Mouse (Mus musculus): ENCODE data around the gene Atg13. TPM values are rescaled to one million over a fixed set of nuclear protein-coding genes. Genes with fewer than 3 reads are reported as not detected.

Gene Atg13
- total and polyA plus RNA-seq, 2 experiments from 2014 or later, result 28.9 to 29.8 TPM

DNA sequence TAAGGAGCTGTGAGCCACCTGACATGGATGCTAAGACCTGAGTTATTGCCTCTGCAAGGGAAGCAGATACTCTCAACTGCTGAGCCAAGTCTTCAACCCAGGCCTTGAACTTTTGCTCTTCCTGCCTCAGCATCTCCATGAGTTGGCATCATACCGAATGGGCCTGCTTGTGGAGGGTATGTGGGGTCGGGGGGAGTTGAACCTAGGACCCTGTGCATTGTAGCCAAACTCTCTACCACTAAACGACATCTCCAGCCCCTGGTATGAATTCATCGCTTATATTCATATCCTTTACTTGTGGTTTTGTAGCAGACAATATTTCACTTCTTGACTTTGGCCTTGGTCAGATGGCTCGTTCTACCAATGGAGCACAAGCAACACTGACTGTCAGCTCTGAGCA is 78.5 kb downstream of the Atg13 start:
- TF ChIP-seq CTCF (IDR thresholded peaks at IDR 0.05; ENCODE audit: low read depth), result no peak
- WGBS, result 89% methylated on average over 5 of the region's 5 CpGs
- no peaks in the 10 kb centered on the region for H3K36me3 ChIP-seq (ENCODE audit: insufficient read depth)

DNA sequence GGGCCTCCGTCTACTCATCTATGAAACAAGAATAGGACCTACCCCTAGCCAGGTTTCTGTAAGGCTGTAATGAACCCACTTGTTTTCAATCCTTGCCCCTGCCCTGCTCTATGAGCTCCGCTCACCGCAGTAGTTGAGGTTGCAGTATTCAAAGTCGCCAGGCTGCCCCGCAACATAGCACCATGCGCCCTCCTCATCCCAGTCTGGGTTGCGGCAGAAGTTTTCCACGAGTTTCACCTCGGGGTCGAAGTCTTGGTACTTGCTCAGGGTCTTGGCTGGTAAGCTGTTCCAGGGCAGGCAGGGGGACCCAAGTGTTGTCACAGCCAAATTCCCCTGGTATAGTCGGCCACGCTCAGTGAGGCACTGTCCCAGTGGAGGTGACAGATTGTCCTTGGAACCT is 80.0 kb downstream of the Atg13 start:
- no peak for TF ChIP-seq CTCF (IDR thresholded peaks at IDR 0.05; ENCODE audit: low read depth)

More for the DNA sequence above, 78.5 kb downstream of the Atg13 start:
- no peak for ATAC-seq
- DNase-seq, result no peak
- H3K9me3 ChIP-seq (ENCODE audit: low read length), result no peaks in the 10 kb centered on the region
- H3K4me2 ChIP-seq (ENCODE audit: low read depth), result no peak overlapping the region
- no peak overlapping the region for H3K9ac ChIP-seq
- no peaks in the 10 kb centered on the region for H3K4me1 ChIP-seq (ENCODE audit: insufficient read depth)
- no peak overlapping the region for H3K27ac ChIP-seq (ENCODE audit: low read depth, low read length)
- H3K4me3 ChIP-seq (ENCODE audit: low read depth, low read length), result no peak overlapping the region
- H3K27me3 ChIP-seq (ENCODE audit: insufficient read depth, low read length), result no peaks in the 10 kb centered on the region

GRCm38 (mm10) chr2:91629682-91630081 is 80.7 kb downstream of the Atg13 start:
- DNase-seq, result no peak
- ATAC-seq, result no peak
- WGBS, result 86% methylated on average over 18 of the region's 18 CpGs
- no peak overlapping the region for H3K4me2 ChIP-seq (ENCODE audit: low read depth)
- no peaks in the 10 kb centered on the region for H3K4me1 ChIP-seq (ENCODE audit: insufficient read depth)
- H3K27me3 ChIP-seq (ENCODE audit: insufficient read depth, low read length), result no peaks in the 10 kb centered on the region
- 0 out of 2 replicates have a peak, but pooled peaks cover 6% of the 10 kb centered on the region for H3K36me3 ChIP-seq (ENCODE audit: insufficient read depth)
- H3K27ac ChIP-seq (ENCODE audit: low read depth, low read length), result no peak overlapping the region
- H3K9ac ChIP-seq, result no peak overlapping the region
- H3K4me3 ChIP-seq (ENCODE audit: low read depth, low read length), result no peak overlapping the region
- no peaks in the 10 kb centered on the region for H3K9me3 ChIP-seq (ENCODE audit: low read length)
- TF ChIP-seq CTCF (IDR thresholded peaks at IDR 0.05; ENCODE audit: low read depth), result no peak

More for the DNA sequence above, 80.0 kb downstream of the Atg13 start:
- ATAC-seq, result no peak
- no peak for DNase-seq
- no peak overlapping the region for H3K4me3 ChIP-seq (ENCODE audit: low read depth, low read length)
- H3K27ac ChIP-seq (ENCODE audit: low read depth, low read length), result no peak overlapping the region
- H3K9ac ChIP-seq, result no peak overlapping the region
- H3K4me1 ChIP-seq (ENCODE audit: insufficient read depth), result no peaks in the 10 kb centered on the region
- no peak overlapping the region for H3K4me2 ChIP-seq (ENCODE audit: low read depth)
- no peaks in the 10 kb centered on the region for H3K27me3 ChIP-seq (ENCODE audit: insufficient read depth, low read length)
- whole genome bisulfite sequencing, result 92% methylated on average over 12 of the region's 12 CpGs
- no peaks in the 10 kb centered on the region for H3K9me3 ChIP-seq (ENCODE audit: low read length)
- H3K36me3 ChIP-seq (ENCODE audit: insufficient read depth), result 0 out of 2 replicates have a peak, but pooled peaks cover 4% of the 10 kb centered on the region

GRCm38 (mm10) chr2:91628171-91628570 is 82.2 kb downstream of the Atg13 start:
- ATAC-seq (no peak), DNase-seq (no peak)
- H3K27ac ChIP-seq (ENCODE audit: low read depth, low read length), result no peak overlapping the region
- no peak for TF ChIP-seq CTCF (IDR thresholded peaks at IDR 0.05; ENCODE audit: low read depth)
- H3K9ac ChIP-seq, result no peak overlapping the region
- 91% methylated on average over 8 of the region's 8 CpGs for WGBS
- H3K9me3 ChIP-seq (ENCODE audit: low read length), result no peaks in the 10 kb centered on the region
- H3K27me3 ChIP-seq (ENCODE audit: insufficient read depth, low read length), result no peaks in the 10 kb centered on the region
- no peaks in the 10 kb centered on the region for H3K4me1 ChIP-seq (ENCODE audit: insufficient read depth)
- H3K4me2 ChIP-seq (ENCODE audit: low read depth), result no peak overlapping the region
- H3K36me3 ChIP-seq (ENCODE audit: insufficient read depth), result 0 out of 2 replicates have a peak, but pooled peaks cover 11% of the 10 kb centered on the region
- no peak overlapping the region for H3K4me3 ChIP-seq (ENCODE audit: low read depth, low read length)

GRCm38 (mm10) chr2:91627486-91627885 is 82.9 kb downstream of the Atg13 start:
- no peak overlapping the region for H3K4me2 ChIP-seq (ENCODE audit: low read depth)
- no peak overlapping the region for H3K27ac ChIP-seq (ENCODE audit: low read depth, low read length)
- H3K4me1 ChIP-seq (ENCODE audit: insufficient read depth), result no peaks in the 10 kb centered on the region
- 74% methylated on average over 5 of the region's 5 CpGs for WGBS
- H3K9me3 ChIP-seq (ENCODE audit: low read length), result no peaks in the 10 kb centered on the region
- no peak for ATAC-seq
- H3K36me3 ChIP-seq (ENCODE audit: insufficient read depth), result peaks cover 13% of the 10 kb centered on the region
- H3K27me3 ChIP-seq (ENCODE audit: insufficient read depth, low read length), result no peaks in the 10 kb centered on the region
- no peak overlapping the region for H3K4me3 ChIP-seq (ENCODE audit: low read depth, low read length)
- no peak for DNase-seq
- no peak overlapping the region for H3K9ac ChIP-seq
- no peak for TF ChIP-seq CTCF (IDR thresholded peaks at IDR 0.05; ENCODE audit: low read depth)

Other genes starting within 250 kb of the Atg13 start
- 119 and 142 TPM in 2 replicates for gene Ckap5, start 183.8 kb downstream of the Atg13 start, total RNA-seq (2014; rRNA removed)
- 66.1 and 103 TPM in 2 replicates for gene Ckap5, start 183.8 kb downstream of the Atg13 start, polyA plus RNA-seq (2015; fragmentation: Nextera tagmentation; extraction: Ambion mirVana)
- gene F2, start 74.2 kb downstream of the Atg13 start, total RNA-seq (2014; rRNA removed), result 0.15 TPM in 1 of 2 replicates, not detected in the other
- 0.14 TPM in 1 of 2 replicates, not detected in the other for gene F2, start 74.2 kb downstream of the Atg13 start, polyA plus RNA-seq (2015; fragmentation: Nextera tagmentation; extraction: Ambion mirVana)
- gene Zfp408, start 60.8 kb downstream of the Atg13 start, total RNA-seq (2014; rRNA removed), result 18.5 and 30.7 TPM in 2 replicates
- 6.2 and 8.7 TPM in 2 replicates for gene Zfp408, start 60.8 kb downstream of the Atg13 start, polyA plus RNA-seq (2015; fragmentation: Nextera tagmentation; extraction: Ambion mirVana)
- gene Arhgap1, start 60.7 kb downstream of the Atg13 start, total RNA-seq (2014; rRNA removed), result 81.5 and 104 TPM in 2 replicates
- gene Arhgap1, start 60.7 kb downstream of the Atg13 start, polyA plus RNA-seq (2015; fragmentation: Nextera tagmentation; extraction: Ambion mirVana), result 107 and 111 TPM in 2 replicates
- gene Harbi1, start 276 bp upstream of the Atg13 start, total RNA-seq (2014; rRNA removed), result 13.9 TPM in 2 replicates
- gene Harbi1, start 276 bp upstream of the Atg13 start, polyA plus RNA-seq (2015; fragmentation: Nextera tagmentation; extraction: Ambion mirVana), result 8.3 and 13.2 TPM in 2 replicates
- gene Ambra1, start 19.6 kb upstream of the Atg13 start, total RNA-seq (2014; rRNA removed), result 37.5 and 47.2 TPM in 2 replicates
- 12.5 and 17.0 TPM in 2 replicates for gene Ambra1, start 19.6 kb upstream of the Atg13 start, polyA plus RNA-seq (2015; fragmentation: Nextera tagmentation; extraction: Ambion mirVana)
- gene Chrm4, start 216.7 kb upstream of the Atg13 start, total RNA-seq (2014; rRNA removed), result 4.0 and 7.0 TPM in 2 replicates
- 1.1 and 1.3 TPM in 2 replicates for gene Chrm4, start 216.7 kb upstream of the Atg13 start, polyA plus RNA-seq (2015; fragmentation: Nextera tagmentation; extraction: Ambion mirVana)
- 74.2 and 75.5 TPM in 2 replicates for gene Mdk, start 221.7 kb upstream of the Atg13 start, total RNA-seq (2014; rRNA removed)
- gene Mdk, start 221.7 kb upstream of the Atg13 start, polyA plus RNA-seq (2015; fragmentation: Nextera tagmentation; extraction: Ambion mirVana), result 121 and 162 TPM in 2 replicates
- gene Gm9821, start 235.1 kb upstream of the Atg13 start, total RNA-seq (2014; rRNA removed), result not detected in 2 replicates
- not detected in 2 replicates for gene Gm9821, start 235.1 kb upstream of the Atg13 start, polyA plus RNA-seq (2015; fragmentation: Nextera tagmentation; extraction: Ambion mirVana)

Measured in forebrain, postnatal 0 days (tissue).